8 mouse cellular contexts compared by ENCODE assay signal in the genomic region with DNA sequence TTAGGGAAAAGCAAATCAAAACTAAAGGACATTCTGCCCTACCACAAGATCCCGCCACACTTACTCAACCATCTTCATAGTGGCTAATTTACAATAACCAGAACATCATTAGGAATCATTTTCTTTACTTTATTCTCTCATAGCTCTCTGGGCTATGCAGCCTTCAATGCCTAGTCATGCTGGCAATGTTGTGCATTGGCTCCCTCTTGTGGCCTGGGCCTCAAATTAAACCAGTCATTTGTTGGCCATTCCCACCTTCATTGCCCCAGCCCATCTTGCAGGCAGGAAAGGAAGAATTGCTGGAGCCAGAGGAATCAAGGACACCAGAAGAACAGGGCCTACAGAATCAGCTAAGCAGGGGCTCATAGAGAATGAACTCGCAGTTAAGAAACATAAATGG.
DNase-seq lines count a peak whose midpoint lies in the region; ATAC-seq and TF ChIP-seq lines count a peak whose summit lies in the region.

No protein-coding gene starts in this region.

- no peak overlapping the region for H3K27ac ChIP-seq in embryonic fibroblast, embryonic 13.5 days (ENCODE audit: insufficient read depth, low read length)
- H3K27ac ChIP-seq in kidney, postnatal 0 days = no peak overlapping the region

- no peak overlapping the region for H3K9ac ChIP-seq in kidney, postnatal 0 days (ENCODE audit: low read depth, low read length)

- 0 out of 2 replicates have a peak, but pooled peaks have one; percentile 54 for ATAC-seq in kidney, postnatal 0 days (replicated peaks; ENCODE audit: low FRiP score, low read depth)

- H3K4me3 ChIP-seq in embryonic fibroblast, embryonic 13.5 days (ENCODE audit: insufficient read depth, low read length) = no peak overlapping the region
- no peak overlapping the region for H3K4me3 ChIP-seq in kidney, postnatal 0 days (replicated peaks; ENCODE audit: low read depth, low read length)

- no peak for TF ChIP-seq POLR2A in embryonic fibroblast, embryonic 13.5 days (IDR thresholded peaks at IDR 0.05; ENCODE audit: low read depth, low read length)

- 43% methylated on average over 2 of the region's 2 CpGs for WGBS in kidney, postnatal 0 days

- H3K27me3 ChIP-seq in kidney, postnatal 0 days (ENCODE audit: insufficient read depth, low read length) = no peaks in the 10 kb centered on the region

- peak; percentile 79; the same call in 1 of the 2 replicates for TF ChIP-seq CTCF in embryonic fibroblast, embryonic 13.5 days (IDR thresholded peaks at IDR 0.05; ENCODE audit: borderline replicate concordance, insufficient read depth, low read length)
- peak; percentile 80 for TF ChIP-seq CTCF in kidney, postnatal 0 days (IDR thresholded peaks at IDR 0.05; ENCODE audit: low read depth)

- no peak overlapping the region for H3K4me2 ChIP-seq in kidney, postnatal 0 days (ENCODE audit: low read length)

- no peaks in the 10 kb centered on the region for H3K4me1 ChIP-seq in embryonic fibroblast, embryonic 13.5 days (ENCODE audit: control insufficient read depth, insufficient read depth, low read length)
- H3K4me1 ChIP-seq in kidney, postnatal 0 days (replicated peaks; ENCODE audit: insufficient read depth, low read length) = no peaks in the 10 kb centered on the region

- H3K9me3 ChIP-seq in kidney, postnatal 0 days (replicated peaks; ENCODE audit: low read length) = no peaks in the 10 kb centered on the region

- no peaks in the 10 kb centered on the region for H3K36me3 ChIP-seq in kidney, postnatal 0 days (ENCODE audit: insufficient read depth, low read length)

- DNase-seq in gastrocnemius, postnatal 10 days = peak; percentile 16
- DNase-seq in gastrocnemius, postnatal 25 days = no peak
- peak; percentile 62 for DNase-seq in 416B (ENCODE audit: low read depth)
- DNase-seq in adrenal gland, adult (ENCODE audit: inconsistent age in 2 of 2, low spot score in 1 of 2) = peak; percentile 24 to 73
- peak; percentile 67 for DNase-seq in kidney, postnatal 0 days (ENCODE audit: low spot score)
- DNase-seq in mesoderm, embryonic 11.5 days (ENCODE audit: low read depth, low spot score) = peak; percentile 61
- DNase-seq in yolk sac, embryonic 10.5 days (ENCODE audit: low spot score) = peak; percentile 5
